Mouse (Mus musculus): Measurements from ENCODE around the gene Ano3.
A peak's percentile ranks its signal among the peaks of the same experiment; 100 is the strongest.
"Not testable (repeated sequence)": the region's sequence is repeated elsewhere in the genome, so short reads cannot be mapped to it uniquely, and the experiment has no call there.

Gene Ano3

GRCm38 (mm10) chr2:110950823-110951222 lies at the start of gene Ano3:
TSS of gene Ano3 (minus strand) at chr2:110950923.
- not testable (repeated sequence) for DNase-seq (ENCODE audit: low spot score in 2 of 2)

- DNase-seq (ENCODE audit: low spot score in 2 of 2) = no peak
These were observed 39.3 kb upstream of the Ano3 start for GRCm38 (mm10) chr2:110990071-110990470.

- DNase-seq (ENCODE audit: low spot score in 2 of 2) = no peak
These were observed 38.8 kb upstream of the Ano3 start for GRCm38 (mm10) chr2:110989539-110989938.

GRCm38 (mm10) chr2:110985853-110986271 lies 35.1 kb upstream of the Ano3 start:
- DNase-seq (ENCODE audit: low spot score in 2 of 2) = no peak

GRCm38 (mm10) chr2:110981733-110982132 lies 31.0 kb upstream of the Ano3 start:
- DNase-seq (ENCODE audit: low spot score in 2 of 2) = no peak

- no peak for DNase-seq (ENCODE audit: low spot score in 2 of 2)
These were observed 28.9 kb upstream of the Ano3 start for GRCm38 (mm10) chr2:110979610-110980009.

GRCm38 (mm10) chr2:110976871-110977270 lies 26.1 kb upstream of the Ano3 start:
- no peak for DNase-seq (ENCODE audit: low spot score in 2 of 2)

GRCm38 (mm10) chr2:110970158-110970557 lies 19.4 kb upstream of the Ano3 start:
- no peak for DNase-seq (ENCODE audit: low spot score in 2 of 2)

GRCm38 (mm10) chr2:110965398-110965797 lies 14.7 kb upstream of the Ano3 start:
- no peak for DNase-seq (ENCODE audit: low spot score in 2 of 2)

- no peak for DNase-seq (ENCODE audit: low spot score in 2 of 2)
These were observed 305 bp downstream of the Ano3 start for GRCm38 (mm10) chr2:110950432-110950803.

- DNase-seq (ENCODE audit: low spot score in 2 of 2) = peak; percentile 56 to 66
These were observed 868 bp downstream of the Ano3 start for GRCm38 (mm10) chr2:110949679-110950431.

- DNase-seq (ENCODE audit: low spot score in 2 of 2) = no peak
These were observed 5.6 kb downstream of the Ano3 start for GRCm38 (mm10) chr2:110945171-110945570.

- DNase-seq (ENCODE audit: low spot score in 2 of 2) = no peak
These were observed 15.0 kb downstream of the Ano3 start for GRCm38 (mm10) chr2:110935691-110936090.

- DNase-seq (ENCODE audit: low spot score in 2 of 2) = no peak
These were observed 21.6 kb downstream of the Ano3 start for GRCm38 (mm10) chr2:110929126-110929525.

- no peak for DNase-seq (ENCODE audit: low spot score in 2 of 2)
These were observed 41.2 kb downstream of the Ano3 start for GRCm38 (mm10) chr2:110909506-110909905.

- no peak for DNase-seq (ENCODE audit: low spot score in 2 of 2)
These were observed 44.2 kb downstream of the Ano3 start for GRCm38 (mm10) chr2:110906473-110906872.

GRCm38 (mm10) chr2:110896477-110897270 lies 54.0 kb downstream of the Ano3 start:
- DNase-seq (ENCODE audit: low spot score in 2 of 2) = no peak

- DNase-seq (ENCODE audit: low spot score in 2 of 2) = no peak
These were observed 79.1 kb downstream of the Ano3 start for GRCm38 (mm10) chr2:110871650-110872049.

GRCm38 (mm10) chr2:110865584-110865983 lies 85.1 kb downstream of the Ano3 start:
- no peak for DNase-seq (ENCODE audit: low spot score in 2 of 2)

- no peak for DNase-seq (ENCODE audit: low spot score in 2 of 2)
These were observed 87.3 kb downstream of the Ano3 start for GRCm38 (mm10) chr2:110863376-110863775.

- no peak for DNase-seq (ENCODE audit: low spot score in 2 of 2)
These were observed 111.0 kb downstream of the Ano3 start for GRCm38 (mm10) chr2:110839559-110840243.

GRCm38 (mm10) chr2:110816189-110816588 lies 134.5 kb downstream of the Ano3 start:
- DNase-seq (ENCODE audit: low spot score in 2 of 2) = no peak
